Mouse (Mus musculus) erythroblast, embryonic 14.5 days (primary cell): ENCODE data around the gene Ubr4. TPM values are rescaled to one million over a fixed set of nuclear protein-coding genes. Genes with fewer than 3 reads are reported as not detected.

Source experiments
- H3K27me3 ChIP-seq: 2 replicates; pipeline ENCODE4 v1.6.1; 2012; ENCODE audit warnings: inconsistent platforms; ENCODE audit not compliant: control insufficient read depth
- H3K36me3 ChIP-seq: 2 replicates; pipeline ENCODE4 v1.6.1; 2012; ENCODE audit warnings: mild to moderate bottlenecking, inconsistent platforms; ENCODE audit not compliant: control insufficient read depth
- H3K4me1 ChIP-seq: 2 replicates; pipeline ENCODE4 v1.6.1; 2012; ENCODE audit warnings: inconsistent platforms; ENCODE audit not compliant: control insufficient read depth
- H3K4me3 ChIP-seq: replicated peaks from 2 replicates; pipeline ENCODE3; 2012; ENCODE audit warnings: moderate library complexity, mild to moderate bottlenecking, inconsistent platforms
- H3K9me3 ChIP-seq: 2 replicates; pipeline ENCODE4 v1.6.1; 2012; ENCODE audit warnings: low read length, inconsistent platforms, mixed read lengths; ENCODE audit not compliant: control insufficient read depth
- GATA1 ChIP-seq: IDR thresholded peaks from 2 replicates; pipeline ENCODE4 v1.6.1; 2012; ENCODE audit warnings: low read length, inconsistent platforms, mixed read lengths
- TAL1 ChIP-seq: IDR thresholded peaks from 3 replicates; pipeline ENCODE4 v1.6.1; 2012; ENCODE audit warnings: low read length, inconsistent platforms, mixed read lengths
- polyA plus RNA-seq: library from polyadenylated mRNA; stranded (reverse); fragments of >175 nt; gene quantifications from 2 replicates; pipeline ENCODE4 v1.2.3, GENCODE M21; 2012

The Ubr4 gene
- polyA plus RNA-seq, 1 experiment = 14.8 TPM

DNA sequence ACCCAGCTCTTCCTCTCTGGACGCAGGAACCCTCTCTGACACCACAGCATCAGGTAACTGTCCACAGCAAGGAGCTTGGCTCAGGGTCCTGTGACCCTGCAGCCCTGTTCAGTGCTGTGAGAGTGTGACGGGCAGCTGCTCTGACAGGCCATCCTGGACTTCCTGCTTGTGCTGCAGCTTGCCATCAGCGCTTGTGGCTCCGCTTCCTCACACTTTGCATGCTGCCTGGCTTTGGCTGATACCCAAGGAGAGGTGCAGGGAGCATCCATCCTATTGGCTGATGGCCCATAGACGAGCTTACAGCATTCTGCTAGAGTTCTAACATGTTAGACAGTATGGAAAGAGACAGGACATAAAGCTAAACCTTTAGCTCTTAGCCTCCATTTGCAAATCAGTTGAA, 88.8 kb downstream of the Ubr4 start:
- H3K9me3 ChIP-seq = no peaks in the 10 kb centered on the region
- TF ChIP-seq TAL1 (no peak), GATA1 (no peak)
- H3K27me3 ChIP-seq = no peaks in the 10 kb centered on the region
- no peak overlapping the region for H3K4me3 ChIP-seq
- peaks cover 99% of the 10 kb centered on the region for H3K36me3 ChIP-seq
- no peaks in the 10 kb centered on the region for H3K4me1 ChIP-seq

DNA sequence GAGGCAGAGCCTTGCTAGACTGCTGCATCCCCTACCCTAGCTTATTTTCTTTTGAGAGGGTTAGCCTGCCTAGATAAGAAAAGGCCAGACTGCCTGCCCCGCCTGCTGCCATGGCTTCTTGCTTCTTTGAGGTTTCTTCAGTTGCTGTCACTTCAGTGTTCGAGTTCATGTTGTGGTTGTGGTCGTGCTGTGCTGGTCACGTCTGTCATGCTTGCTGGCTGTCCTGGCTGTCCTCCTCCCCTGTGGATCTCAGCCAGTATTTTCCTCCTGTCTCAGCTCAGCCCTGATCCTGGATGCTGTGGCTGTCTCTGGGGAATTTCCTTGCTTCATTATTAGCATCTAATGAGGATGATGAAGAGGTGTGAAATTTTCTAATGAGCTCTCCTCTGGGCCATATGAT, 89.4 kb downstream of the Ubr4 start:
- Histone ChIP-seq H3K4me3 (no peak overlapping the region), H3K4me1 (no peaks in the 10 kb centered on the region), H3K27me3 (no peaks in the 10 kb centered on the region), H3K9me3 (no peaks in the 10 kb centered on the region), H3K36me3 (peaks cover 99% of the 10 kb centered on the region)
- TF ChIP-seq GATA1 (no peak), TAL1 (no peak)

DNA sequence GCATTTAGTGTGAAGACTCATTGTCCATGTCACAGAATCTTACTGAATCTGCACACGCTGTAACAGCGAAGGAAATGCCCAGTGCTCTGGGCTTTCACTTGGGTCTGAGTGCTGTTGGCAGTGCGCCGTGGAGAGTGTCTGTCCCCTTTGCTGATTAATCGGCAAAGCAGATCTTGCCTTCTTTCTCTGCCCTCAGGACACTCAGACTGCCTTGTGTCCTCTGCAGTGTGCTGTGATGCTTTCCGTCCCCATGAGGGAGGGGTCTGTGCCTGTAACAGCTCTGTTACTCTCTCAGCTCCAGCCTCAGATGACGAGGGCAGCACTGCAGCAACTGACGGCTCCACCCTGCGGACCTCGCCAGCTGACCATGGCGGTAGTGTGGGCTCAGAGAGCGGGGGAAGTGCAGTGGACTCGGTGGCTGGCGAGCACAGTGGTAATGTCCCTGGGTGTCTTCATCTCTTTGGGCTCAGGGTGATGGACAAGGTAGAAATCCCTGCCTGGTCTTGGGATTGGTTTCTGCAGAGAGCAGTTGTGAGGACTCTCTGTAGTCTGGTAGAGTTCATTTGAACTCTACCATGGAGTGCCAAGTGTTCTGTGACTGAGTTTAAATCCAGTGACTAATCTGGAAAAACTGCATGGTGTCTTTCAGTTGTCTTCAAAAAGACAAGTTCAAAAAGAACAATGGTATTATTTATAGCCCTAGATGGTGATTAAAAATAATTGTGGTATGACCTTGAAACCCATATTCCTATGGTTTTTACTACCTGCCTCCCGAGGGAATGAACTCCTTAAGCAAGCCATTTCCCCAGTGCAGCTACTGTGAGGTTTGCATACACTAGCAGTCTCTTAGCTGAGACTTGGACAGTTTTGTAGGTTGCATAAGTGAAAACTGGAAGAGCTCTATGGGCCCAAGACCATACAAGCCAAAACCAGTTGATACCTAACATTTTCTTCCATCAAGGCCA, 90.3 kb downstream of the Ubr4 start:
- Histone ChIP-seq H3K9me3 (no peaks in the 10 kb centered on the region), H3K27me3 (no peaks in the 10 kb centered on the region), H3K36me3 (peaks cover 99% of the 10 kb centered on the region), H3K4me1 (no peaks in the 10 kb centered on the region), H3K4me3 (no peak overlapping the region)
- TF ChIP-seq GATA1 = no peak
- TF ChIP-seq TAL1 = no peak

DNA sequence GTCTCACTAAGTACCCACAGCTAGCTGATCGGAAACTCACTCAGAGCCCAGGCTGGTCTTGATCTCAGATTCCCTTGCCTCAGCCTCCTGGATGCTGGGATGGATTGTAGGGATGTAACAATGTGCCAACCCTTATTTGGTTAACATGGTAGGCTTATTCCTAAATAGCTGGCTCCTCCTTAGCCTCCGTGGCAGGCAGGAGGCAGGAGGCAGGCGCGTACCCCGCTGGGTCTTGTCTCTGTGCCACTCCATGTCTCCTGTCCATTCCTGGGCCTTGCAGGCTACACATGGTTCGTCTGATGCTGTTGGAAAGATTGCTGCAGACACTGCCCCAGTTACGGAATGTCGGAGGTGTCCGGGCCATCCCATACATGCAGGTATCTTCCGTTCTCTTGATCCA, 91.9 kb downstream of the Ubr4 start:
- peaks cover 99% of the 10 kb centered on the region for H3K36me3 ChIP-seq
- H3K4me3 ChIP-seq = no peak overlapping the region
- H3K4me1 ChIP-seq = no peaks in the 10 kb centered on the region
- no peaks in the 10 kb centered on the region for H3K9me3 ChIP-seq
- no peaks in the 10 kb centered on the region for H3K27me3 ChIP-seq
- TF ChIP-seq TAL1 (no peak), GATA1 (no peak)

DNA sequence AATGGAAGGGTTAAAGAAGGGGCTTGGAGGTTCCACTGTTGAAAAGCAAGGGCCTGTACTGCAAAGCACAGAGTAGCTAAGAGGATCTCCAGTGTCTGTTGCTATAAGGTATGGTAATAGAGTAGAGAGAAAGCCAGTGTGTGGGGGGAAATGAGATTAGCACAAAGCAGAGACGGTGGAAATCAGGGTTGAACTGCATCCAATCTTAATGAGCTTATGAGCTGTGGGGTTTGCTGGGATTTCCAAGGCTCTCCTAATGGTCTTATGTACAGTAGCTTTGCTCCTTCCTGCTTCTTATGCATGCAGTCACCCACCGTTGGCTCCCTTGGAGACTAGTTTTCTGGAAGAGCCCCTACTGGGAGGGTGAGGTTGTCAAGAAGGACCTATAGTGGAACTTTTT, 93.8 kb downstream of the Ubr4 start:
- H3K4me1 ChIP-seq = no peaks in the 10 kb centered on the region
- H3K9me3 ChIP-seq = no peaks in the 10 kb centered on the region
- H3K27me3 ChIP-seq = no peaks in the 10 kb centered on the region
- no peak overlapping the region for H3K4me3 ChIP-seq
- H3K36me3 ChIP-seq = peaks cover 99% of the 10 kb centered on the region
- TF ChIP-seq TAL1 (no peak), GATA1 (no peak)

DNA sequence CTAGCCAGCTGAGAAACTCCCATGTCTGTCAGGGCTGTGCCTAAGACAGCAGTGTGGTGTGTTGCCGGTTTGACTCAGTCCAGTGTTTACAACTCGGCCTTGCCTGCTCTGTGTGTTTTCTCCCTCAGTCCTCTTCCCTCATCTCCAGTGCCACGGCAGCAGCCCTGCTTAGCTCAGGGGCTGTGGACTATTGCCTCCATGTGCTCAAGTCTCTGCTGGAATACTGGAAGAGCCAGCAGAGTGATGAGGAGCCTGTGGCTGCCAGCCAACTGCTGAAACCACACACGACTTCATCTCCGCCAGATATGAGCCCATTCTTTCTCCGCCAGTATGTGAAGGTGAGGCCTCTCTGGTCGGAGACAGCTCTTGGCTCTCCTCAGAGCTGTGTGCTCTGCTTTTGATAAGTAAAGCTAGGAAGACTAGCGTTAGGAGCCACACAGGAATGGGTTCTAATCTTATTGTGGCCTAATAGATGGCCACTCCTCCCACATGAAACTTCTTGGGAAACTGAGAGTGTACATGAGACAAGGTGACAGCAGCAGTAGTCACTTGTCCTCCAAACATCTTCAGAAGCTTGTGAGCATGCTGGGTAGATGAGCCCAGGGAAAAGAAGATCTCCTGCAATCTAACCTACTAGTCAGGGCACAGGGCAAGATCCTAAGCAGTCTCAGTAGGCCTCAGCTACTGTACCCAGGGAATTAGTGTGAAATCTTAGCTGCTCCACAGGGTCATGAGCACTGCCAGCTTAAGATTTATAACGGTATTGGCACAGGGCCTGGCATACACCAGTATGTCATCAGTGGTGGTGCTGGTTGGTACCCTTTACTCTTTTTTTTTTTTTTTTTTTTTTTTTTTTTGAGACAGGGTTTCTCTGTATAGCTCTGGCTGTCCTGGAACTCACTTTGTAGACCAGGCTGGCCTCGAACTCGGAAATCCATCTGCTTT, 94.6 kb downstream of the Ubr4 start:
- Histone ChIP-seq H3K36me3 (peaks cover 99% of the 10 kb centered on the region), H3K4me3 (no peak overlapping the region), H3K27me3 (no peaks in the 10 kb centered on the region), H3K9me3 (no peaks in the 10 kb centered on the region), H3K4me1 (no peaks in the 10 kb centered on the region)
- TF ChIP-seq TAL1 (no peak), GATA1 (no peak)

DNA sequence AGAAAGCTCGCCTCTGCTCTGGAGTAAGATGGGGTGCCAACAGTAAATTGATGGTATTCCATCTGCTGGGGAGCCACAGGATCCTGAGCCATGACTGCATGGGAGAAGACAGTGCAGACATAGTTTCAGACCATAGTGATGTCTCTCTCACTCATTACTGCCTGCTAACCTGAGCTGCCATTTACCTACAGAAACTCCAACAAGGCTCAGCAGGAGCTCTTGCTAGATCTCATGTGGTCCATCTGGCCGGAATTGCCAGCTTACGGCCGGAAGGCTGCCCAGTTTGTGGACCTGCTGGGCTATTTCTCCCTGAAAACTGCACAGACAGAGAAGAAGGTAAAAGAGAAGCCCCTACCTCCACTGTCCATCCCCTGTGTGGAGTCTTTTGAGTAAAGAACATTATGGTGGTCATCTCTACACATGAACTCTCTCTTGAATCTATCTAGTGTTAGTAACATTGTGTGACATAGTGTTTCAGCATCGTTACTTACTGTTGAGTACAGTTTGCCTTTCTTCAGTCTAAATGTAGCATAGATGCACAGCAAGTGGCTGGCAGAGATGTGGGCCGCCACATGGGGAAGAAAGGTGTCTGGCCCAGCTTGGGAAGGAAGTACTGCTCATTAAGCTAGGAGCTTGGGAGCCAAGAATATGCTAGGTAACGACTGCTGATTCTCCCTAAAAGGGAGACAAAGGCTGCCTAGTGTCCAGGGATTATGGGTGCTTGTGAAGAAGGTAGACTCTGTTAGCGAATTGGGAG, 100.7 kb downstream of the Ubr4 start:
- H3K4me3 ChIP-seq = no peak overlapping the region
- no peaks in the 10 kb centered on the region for H3K9me3 ChIP-seq
- TF ChIP-seq TAL1 = no peak
- TF ChIP-seq GATA1 = no peak
- no peaks in the 10 kb centered on the region for H3K27me3 ChIP-seq
- no peaks in the 10 kb centered on the region for H3K4me1 ChIP-seq
- peaks cover 100% of the 10 kb centered on the region for H3K36me3 ChIP-seq

DNA sequence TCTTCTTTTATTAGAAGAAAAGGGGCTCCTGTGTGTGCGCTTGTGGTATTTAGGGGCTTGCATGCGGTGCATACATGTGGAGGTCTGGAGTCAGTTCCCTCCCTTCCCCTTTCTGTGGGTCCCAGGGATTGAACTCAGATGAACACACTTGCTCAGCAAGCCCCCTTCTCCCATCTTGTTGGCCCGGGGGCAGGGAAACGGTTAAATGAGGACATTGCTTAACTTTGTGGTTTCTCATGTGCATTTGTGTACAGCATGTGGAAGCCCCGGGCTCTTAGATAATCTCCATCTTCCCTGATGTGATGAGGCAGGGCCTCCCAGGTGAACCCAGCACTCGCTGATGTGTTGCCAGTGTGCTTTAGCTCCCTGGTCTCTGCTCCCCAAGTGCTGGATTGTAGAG, 101.9 kb downstream of the Ubr4 start:
- TF ChIP-seq GATA1 = no peak
- no peak for TF ChIP-seq TAL1
- H3K4me3 ChIP-seq = no peak overlapping the region
- H3K9me3 ChIP-seq = no peaks in the 10 kb centered on the region
- no peaks in the 10 kb centered on the region for H3K27me3 ChIP-seq
- H3K4me1 ChIP-seq = no peaks in the 10 kb centered on the region
- H3K36me3 ChIP-seq = peaks cover 100% of the 10 kb centered on the region

DNA sequence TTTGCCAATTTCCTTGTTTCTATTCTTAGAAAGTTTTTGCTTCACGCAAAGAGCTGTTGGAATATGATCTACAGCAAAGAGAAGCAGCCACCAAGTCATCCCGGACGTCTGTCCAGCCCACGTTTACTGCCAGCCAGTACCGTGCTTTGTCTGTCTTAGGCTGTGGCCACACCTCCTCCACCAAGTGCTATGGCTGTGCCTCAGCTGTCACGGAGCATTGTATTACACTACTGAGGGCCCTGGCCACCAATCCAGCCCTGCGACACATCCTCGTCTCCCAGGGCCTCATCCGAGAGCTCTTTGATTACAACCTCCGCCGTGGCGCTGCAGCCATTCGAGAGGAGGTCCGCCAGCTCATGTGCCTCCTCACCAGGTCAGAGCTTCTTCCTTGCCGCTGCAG, 107.6 kb downstream of the Ubr4 start:
- Histone ChIP-seq H3K27me3 (no peaks in the 10 kb centered on the region), H3K9me3 (no peaks in the 10 kb centered on the region), H3K36me3 (peaks cover 100% of the 10 kb centered on the region), H3K4me3 (no peak overlapping the region), H3K4me1 (no peaks in the 10 kb centered on the region)
- TF ChIP-seq TAL1 (no peak), GATA1 (no peak)
